Mouse (Mus musculus) E14TG2a.4 (cell line): Measurements from ENCODE around the gene Wwox.

ENCODE experiments used
- CTCF ChIP-seq: conservative IDR thresholded peaks from 2 replicates; pipeline ENCODE4 v1.5.1; 2014; ENCODE audit warnings: low read length
- NANOG ChIP-seq: IDR thresholded peaks from 2 replicates; pipeline ENCODE4 v1.6.1; 2014; ENCODE audit warnings: borderline replicate concordance, low read length, mixed read lengths
- POU5F1 ChIP-seq: IDR thresholded peaks from 2 replicates; pipeline ENCODE4 v1.6.1; 2014; ENCODE audit warnings: low read length, borderline replicate concordance

DNA sequence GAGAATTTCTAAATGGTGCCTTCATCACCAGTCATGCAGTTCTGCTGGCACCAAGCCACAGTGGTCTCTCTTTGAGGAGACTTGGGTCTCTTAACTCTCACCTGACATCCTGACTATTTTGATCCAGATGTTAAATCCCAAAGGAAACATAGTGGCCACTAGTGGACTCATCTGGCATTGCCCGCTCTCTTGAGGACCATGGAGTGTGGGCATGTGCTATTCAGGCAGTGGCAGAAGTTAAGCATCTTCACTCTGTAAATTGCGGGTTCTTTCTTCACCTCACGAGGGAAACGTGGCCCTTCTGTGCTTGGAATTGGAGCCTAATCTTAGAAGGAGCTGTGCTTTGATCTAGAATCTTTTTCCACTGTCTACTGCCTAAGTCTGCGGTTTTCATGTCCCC, 956.4 kb downstream of the Wwox start:
- TF ChIP-seq CTCF (peak; percentile 21; the same call in 1 of the 2 replicates), POU5F1 (no peak), NANOG (no peak)
